Mouse (Mus musculus) T-helper 17 cell (primary cell): ENCODE measurements at regions not wholly inside any gene's neighbourhood (a gene's known extent, or its start where the extent isn't known, plus 50 kb on each side); places are given as distances from the start of the nearest gene placed in this dataset.
"Not testable (repeated sequence)": the region's sequence is repeated elsewhere in the genome, so short reads cannot be mapped to it uniquely, and the experiment has no call there.

Experiments used
- in situ Hi-C, 2 experiments: fragments of 300-600 bp; cut with MboI, MseI; formaldehyde crosslinking; loops; 1 replicate in 1 of 2; 2 replicates in 1 of 2; pipeline ENCODE4 v1.15.1; 2025; ENCODE audit warnings: high pct_unique_total_duplicates in 2 of 2

DNA sequence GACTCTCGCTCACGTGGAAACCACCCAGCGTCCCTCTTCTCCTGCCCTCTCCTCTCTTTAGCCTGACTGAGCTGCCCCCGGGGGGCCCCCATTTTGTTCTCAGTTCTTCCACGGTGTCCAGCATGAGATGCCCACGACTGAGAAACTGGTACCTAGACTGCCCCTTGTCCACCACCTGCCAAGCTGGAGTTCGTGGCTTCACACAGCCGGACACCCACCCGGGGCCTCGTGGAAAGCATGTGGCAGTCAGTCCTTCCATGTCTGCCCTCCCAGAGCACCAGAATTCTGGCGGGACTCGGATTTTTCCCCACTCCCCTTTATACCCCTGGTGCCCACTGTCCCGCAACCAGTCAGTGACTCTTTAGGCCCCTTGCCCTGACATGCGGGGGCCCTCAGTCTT, 86.9 kb upstream of the Lemd2 start:
- in situ Hi-C loops, result loop anchor here in 1 of 2 experiments (25.0 kb wide), 1 partner anchor 429 kb away; no protein-coding TSS in a partner anchor

DNA sequence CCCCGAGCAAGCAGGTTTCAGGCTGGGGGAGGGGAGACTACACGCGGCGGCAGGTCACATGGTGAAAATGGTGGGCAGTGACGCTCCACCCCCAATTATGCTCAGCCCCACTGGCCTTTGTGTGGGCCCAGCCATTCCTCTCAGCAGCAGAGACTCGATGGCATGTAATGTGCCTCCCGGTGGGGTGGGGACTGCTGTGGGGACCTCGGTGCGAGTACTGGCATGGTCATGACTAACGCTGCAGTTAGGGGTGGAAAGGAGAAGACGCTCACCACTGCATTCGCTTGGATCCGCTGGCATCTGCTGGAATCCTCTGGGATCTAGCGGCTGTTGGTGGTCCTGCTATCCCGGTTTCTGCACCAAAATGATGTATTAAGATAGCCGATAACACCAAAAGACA, 86.0 kb upstream of the Lemd2 start:
- in situ Hi-C loops, result loop anchor here in 1 of 2 experiments (25.0 kb wide), 1 partner anchor 428 kb away; no protein-coding TSS in a partner anchor

DNA sequence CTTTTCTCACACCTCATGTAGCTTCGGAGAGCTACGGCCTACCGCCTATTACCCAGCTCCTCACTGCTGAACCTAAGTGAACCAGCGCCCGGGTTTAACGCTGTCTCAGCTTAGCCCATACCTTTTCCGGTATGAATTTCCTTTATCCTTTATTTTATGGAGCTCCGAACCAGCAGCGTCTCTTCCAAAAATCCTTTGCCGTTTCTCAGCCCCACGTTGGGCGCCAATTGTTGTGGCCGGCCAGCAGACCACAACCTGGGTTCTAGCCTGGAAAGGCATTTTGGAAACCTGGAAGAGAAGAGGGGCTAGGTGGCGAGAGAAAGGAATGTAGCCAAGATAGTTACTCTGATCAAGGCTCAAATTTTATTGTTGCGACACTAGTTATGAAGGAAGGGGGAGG, 85.5 kb upstream of the Lemd2 start:
- in situ Hi-C loops, result loop anchor here in 1 of 2 experiments (25.0 kb wide), 1 partner anchor 428 kb away; no protein-coding TSS in a partner anchor

DNA sequence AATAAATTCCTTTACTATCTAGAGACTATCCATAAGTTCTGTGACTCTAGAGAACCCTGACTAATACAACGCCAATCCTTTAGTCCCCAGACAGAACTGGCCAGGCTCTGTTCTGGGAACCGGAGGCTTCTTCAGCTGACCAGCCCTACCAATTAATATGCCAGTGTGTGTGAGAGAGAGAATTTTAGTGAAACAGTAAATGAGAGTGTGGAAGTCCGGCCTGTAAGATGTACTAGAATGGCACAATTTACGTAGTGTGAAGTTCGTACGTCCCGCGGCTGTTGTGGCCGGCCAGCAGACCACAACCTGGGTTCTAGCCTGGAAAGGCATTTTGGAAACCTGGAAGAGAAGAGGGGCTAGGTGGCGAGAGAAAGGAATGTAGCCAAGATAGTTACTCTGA, 83.7 kb upstream of the Lemd2 start:
- in situ Hi-C loops, result loop anchor here in 1 of 2 experiments (25.0 kb wide), 1 partner anchor 426 kb away; no protein-coding TSS in a partner anchor

DNA sequence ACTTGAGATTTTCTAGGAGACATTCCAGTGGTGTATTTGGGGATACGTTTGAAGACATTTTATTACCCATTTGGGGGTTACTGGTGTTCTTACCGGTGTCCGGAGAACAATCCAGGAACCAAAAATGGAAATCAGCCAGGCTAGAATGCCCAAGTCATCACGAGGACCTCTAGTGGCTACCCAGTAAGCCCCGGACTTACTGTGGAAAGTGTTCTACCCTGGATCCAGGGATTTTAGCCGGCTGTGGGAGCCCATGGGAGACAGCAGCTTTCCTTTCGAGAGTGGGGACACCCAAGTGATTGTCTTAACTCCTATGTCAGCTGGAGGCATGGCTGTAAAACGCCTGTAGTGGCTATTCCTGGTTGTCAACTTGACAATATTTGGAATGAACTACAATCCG, 77.0 kb upstream of the Lemd2 start:
- in situ Hi-C loops, result loop anchor here in 1 of 2 experiments (25.0 kb wide), 1 partner anchor 419 kb away; no protein-coding TSS in a partner anchor

DNA sequence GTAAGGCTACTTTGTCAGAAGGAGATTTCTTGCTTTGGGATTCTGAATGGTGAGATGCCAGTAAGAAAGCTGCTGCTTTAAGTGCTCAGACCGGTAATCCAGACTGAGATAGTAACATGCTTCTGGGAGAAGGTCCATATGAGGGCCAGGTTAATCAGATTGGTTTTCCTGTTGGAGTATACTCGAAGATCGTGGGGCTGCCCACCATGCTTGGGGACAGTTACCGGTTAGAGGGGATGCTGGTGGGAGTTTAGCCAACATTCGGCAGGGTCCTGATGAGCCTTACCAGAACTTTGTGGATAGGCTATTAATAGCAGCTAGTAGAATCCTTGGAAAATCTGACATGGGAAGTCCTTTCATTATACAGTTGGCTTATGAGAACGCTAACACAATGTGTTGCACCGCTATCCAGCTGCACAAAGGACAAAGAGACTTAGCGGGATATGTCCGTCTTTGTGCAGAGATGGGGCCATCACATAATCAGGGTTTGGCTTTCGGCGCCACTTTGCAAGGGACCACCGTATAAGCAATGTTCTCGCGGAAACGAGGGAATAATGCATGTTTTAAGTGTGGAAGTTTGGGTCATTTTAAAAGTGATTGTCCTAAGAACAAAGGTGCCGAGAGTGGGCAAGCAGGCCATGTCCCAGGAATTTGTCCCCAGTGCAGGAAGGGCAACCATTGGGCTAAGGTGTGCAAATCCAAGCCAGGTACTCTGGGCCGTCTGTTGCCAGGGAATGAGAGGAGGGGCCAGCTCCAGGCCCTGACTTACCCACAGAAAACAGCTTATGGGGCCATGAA, 75.4 kb upstream of the Lemd2 start:
- in situ Hi-C loops, result loop anchor here in 1 of 2 experiments (25.0 kb wide), 1 partner anchor 417 kb away; no protein-coding TSS in a partner anchor

DNA sequence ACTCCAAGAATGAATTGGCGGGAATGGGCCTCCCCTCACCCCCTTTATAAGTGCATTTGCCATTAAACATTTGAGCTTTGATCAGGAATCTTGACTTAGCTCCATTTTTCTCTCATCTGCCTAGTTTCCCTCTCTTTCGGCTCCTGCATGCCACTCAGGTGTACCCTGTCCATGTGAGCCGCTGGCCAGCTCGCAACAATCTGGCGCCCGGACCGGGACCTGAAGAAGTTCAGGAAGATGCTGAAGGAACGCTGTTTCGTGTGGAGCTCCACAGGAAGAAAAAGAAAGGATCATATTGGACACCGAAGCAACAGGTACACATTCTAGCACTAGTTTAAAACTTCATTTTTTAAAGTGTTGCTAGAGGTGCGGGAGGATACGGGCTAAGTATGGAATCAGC, 73.5 kb upstream of the Lemd2 start:
- in situ Hi-C loops, result loop anchor here in 1 of 2 experiments (25.0 kb wide), 1 partner anchor 415 kb away; no protein-coding TSS in a partner anchor

DNA sequence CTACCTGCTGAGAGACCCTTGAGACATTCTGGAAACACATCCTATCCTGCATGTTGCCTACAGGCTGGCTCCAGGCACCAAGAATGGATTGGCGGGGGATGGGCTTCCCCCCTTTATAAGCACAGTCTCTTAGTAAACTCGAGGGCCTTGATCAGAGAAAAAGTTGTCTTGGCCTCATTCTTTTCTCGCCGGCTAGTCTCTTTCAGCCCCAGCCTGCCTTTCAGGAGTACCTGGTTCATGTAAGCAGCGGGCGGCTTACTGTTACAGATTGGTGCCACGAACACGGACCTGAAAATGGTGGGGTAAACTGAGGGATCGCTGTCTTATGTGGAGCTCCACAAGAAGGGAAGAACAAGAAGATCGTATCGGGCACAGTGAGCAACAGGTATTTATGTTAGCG, 67.5 kb upstream of the Lemd2 start:
- in situ Hi-C loops, result not testable (repeated sequence)

DNA sequence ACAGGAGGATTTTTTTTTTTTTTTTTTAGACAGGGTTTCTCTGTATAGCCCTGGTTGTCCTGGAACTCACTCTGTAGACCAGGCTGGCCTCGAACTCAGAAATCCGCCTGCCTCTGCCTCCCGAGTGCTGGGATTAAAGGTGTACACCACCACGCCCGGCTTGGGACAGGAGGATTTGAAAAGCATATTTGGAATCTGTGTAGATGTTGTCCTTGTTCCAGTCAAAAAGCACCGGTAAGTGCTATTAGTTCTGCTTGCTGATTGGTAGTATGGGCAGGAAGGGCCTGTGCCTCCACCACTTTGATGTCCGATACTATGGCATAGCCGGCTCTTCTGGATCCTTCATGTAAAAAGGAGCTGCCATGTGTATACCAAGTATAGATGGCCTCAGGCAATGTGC, 66.5 kb upstream of the Lemd2 start:
- in situ Hi-C loops, result not testable (repeated sequence)

DNA sequence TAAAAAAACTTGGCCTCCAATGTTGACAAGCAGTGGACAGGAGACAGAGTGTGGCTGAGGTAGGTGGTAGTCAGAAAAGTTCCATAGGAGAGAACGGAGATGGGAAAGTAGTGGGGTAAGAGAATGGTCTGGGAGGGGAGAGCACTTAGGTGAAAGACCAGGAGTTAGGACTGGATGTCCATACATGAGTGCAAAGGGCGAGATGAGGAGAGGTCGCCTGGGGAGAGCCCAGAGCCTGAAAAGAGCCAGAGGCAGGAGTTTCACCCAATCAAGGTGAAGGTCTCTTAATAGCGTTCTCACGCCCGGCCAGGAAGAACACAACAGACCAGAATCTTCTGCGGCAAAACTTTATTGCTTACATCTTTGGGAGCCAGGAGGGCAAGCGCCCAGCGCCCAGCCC, 60.3 kb upstream of the Lemd2 start:
- in situ Hi-C loops, result not testable (repeated sequence)

DNA sequence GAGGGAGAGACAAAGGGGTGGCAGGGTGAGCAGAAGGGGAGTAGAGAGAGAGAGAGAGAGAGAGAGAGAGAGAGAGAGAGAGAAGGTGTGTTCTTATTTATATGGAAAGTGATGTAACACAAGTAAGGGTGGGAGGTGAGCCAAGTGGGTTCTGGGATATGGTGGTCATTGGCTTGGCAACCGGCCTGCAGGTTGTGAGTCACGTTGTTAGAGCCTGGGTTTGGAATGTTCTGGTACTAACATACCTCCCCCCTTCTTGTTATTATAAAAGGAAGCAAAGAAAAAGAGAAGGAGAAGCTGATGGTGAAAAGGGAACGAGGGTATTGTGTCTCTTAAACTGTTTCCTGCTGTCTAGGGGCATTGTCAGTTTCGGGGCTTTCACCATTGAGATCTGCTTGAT, 58.3 kb upstream of the Lemd2 start:
- in situ Hi-C loops, result no loop called here

DNA sequence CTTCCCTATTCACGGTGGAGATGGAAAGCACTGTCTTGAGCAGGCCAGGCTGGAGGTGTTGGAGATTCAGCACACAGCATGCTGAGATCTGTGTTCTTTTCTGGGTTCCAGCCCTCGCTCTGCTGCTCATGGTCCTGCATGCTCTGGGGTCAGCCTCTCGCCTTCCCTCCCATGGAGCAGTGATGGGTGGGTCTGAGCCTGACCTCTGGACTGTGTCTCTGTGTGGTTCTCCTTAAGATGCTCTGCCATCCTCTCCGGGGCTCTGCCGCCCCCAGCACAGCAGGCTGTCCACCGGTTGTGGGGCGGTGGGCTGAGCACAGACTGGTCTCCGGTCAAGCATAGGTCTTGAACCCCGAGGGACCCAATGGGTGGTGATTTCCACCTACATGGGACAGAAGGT, 57.7 kb upstream of the Lemd2 start:
- in situ Hi-C loops, result no loop called here

DNA sequence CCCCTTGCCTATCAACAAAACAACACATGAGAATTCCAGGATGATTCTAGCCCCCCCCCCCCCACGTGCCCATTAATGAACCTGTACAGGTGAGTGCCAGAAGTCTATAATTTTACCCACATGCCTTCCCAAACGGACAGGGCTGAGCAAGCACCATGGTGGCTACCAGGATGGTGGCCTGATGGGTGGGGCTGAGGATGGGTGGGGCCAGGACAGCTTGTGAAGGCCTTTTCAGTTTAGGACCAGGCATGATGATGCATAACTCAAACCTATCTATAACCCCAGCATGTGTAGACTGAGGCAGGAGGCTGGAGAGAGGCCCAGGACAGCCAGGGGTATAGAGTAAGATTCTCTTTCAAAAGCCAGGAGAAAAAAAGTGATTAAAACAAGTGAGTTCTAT, 57.0 kb upstream of the Lemd2 start:
- in situ Hi-C loops, result no loop called here

DNA sequence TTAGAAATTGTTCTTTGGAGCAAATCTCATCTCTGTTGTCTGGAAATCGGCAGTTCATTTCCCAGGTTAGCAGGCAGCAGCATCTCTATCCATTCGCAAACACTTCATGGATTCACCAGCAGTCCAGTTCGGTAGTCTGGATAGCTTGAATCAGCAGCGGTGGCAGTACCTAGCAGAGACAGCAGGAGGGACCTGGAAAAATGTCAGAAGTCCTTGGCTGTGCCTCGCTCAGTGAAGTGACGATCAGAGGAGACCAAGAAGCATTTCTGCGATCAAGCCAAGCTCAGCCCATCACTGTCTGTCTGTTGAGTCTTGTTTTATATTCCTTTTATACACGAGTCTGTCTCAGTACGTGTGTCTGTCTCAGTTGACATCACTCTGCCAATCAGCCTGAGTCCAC, 55.8 kb upstream of the Lemd2 start:
- in situ Hi-C loops, result no loop called here

DNA sequence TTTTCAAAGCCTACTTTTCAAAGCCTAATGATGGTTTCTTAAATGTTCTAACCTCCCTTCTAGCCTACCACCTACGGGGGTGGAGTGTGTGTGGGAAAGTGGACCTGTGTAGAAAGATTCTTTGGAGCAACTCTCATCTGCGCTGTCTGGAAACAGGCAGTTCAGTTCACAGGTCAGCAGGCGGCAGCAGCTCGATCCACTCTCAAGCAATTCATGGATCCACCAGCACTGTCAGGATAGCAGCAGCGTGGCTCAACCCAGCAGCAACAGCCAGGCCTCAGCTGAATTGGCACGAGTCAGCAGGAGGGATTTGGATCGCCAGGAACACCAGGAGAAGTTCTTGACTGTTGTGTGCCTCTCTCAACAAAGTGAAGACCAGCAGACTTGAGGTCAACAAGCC, 53.1 kb upstream of the Lemd2 start:
- in situ Hi-C loops, result loop anchor here (10.0 kb wide), 2 partner anchors 513 to 777 kb away; no protein-coding TSS in a partner anchor

DNA sequence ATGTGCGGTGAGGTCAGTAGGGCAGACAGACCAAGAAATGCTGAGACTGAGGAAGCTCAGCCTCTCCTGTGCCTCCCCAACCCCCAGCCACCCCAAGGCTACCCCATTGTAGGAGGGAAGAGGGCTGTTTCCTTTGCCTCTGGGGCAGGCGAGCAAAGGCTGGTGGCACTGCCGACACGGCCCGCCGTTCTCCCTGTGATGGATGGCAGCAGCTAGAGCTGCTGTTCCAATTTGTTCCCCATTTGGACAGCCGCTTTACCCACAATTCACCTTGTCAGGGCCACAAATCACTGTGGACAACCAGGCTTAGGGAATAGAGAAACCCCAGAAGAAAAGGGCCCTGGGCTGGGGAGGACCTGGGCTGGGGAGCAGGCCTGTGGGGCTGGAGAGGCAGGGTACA, 51.5 kb upstream of the Lemd2 start:
- in situ Hi-C loops, result loop anchor here (10.0 kb wide), 2 partner anchors 511 to 779 kb away; no protein-coding TSS in a partner anchor
